Mouse (Mus musculus) layer of hippocampus, postnatal 10 days (tissue): ENCODE data around the gene Coro1c. TPM values are rescaled to one million over a fixed set of nuclear protein-coding genes. Genes with fewer than 3 reads are reported as not detected.
A peak's percentile ranks its signal among the peaks of the same experiment; 100 is the strongest.
"Not testable (repeated sequence)": the region's sequence is repeated elsewhere in the genome, so short reads cannot be mapped to it uniquely, and the experiment has no call there.

ENCODE experiments used
- DNase-seq, 2 experiments: peaks; one replicate each; pipeline ENCODE4 v3.0.0; 2021; ENCODE audit warnings: low spot score in 2 of 2
- total RNA-seq, 2 experiments: library from RNA; stranded (reverse); gene quantifications; 2 replicates each; pipeline ENCODE4 v1.2.3; 2021

Gene Coro1c
- total RNA-seq, 2 experiments from 2014 or later: 104 TPM

GRCm38 (mm10) chr5:113830796-113831195 is 77.8 kb downstream of the Coro1c start:
- DNase-seq: no peak

DNA sequence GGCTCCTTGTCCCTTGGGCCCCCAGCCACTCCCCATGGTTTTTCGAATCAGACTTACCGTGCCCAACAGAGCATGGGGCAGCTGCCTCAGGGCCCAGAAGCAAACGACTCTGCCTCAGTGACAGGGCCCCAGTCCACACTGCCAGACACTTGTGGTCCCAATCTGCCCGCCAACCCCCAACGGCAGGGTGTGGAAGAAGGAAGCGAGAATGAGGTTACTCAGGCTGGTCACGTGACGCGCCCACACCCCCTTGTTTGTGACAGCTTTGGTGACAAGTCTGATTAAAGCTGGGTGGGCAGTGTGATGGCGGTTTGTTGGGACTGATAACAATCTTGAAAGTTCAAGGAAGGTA is 78.3 kb downstream of the Coro1c start:
- no peak for DNase-seq

DNA sequence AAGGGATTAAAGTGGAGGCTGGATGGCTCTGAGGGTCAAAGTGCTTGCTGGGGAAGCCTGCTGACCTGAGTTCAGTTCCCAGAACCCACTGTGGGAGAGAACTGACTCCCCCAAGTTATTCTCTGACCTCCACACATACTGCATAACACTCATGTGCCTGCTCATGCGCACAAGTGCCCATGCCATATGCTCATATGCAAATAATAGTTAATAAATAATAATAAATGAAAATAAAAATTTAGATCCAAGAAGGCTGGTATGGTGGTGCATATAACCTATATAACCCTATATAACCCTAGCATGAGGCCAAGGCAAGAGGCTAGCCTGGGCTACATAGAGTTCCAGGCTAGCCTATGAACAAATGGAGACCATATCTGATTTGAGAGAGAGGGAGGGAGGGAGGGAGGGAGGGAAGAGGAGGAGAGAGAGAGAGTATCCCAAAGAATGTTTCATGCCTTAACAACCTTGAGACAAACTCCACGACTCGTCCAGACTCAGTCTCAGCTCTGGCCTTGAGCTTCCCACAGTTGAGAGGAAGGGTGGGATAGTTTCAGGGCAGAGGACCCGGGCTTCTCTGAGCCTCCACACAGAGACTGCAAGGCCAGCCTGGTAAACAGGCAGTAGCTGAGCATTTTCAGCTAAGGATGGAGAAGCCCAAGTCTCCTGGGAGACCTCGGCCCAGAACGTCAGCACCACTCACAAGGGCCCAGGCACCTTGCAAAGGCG is 78.8 kb downstream of the Coro1c start:
- DNase-seq: no peak

GRCm38 (mm10) chr5:113828481-113828880 is 80.1 kb downstream of the Coro1c start:
- DNase-seq: no peak

- no peak for DNase-seq
Measured at GRCm38 (mm10) chr5:113827991-113828411, 80.6 kb downstream of the Coro1c start.

- DNase-seq: no peak
Measured at GRCm38 (mm10) chr5:113826619-113827018, 81.9 kb downstream of the Coro1c start.

GRCm38 (mm10) chr5:113825558-113825957 is 83.0 kb downstream of the Coro1c start:
- no peak for DNase-seq

DNA sequence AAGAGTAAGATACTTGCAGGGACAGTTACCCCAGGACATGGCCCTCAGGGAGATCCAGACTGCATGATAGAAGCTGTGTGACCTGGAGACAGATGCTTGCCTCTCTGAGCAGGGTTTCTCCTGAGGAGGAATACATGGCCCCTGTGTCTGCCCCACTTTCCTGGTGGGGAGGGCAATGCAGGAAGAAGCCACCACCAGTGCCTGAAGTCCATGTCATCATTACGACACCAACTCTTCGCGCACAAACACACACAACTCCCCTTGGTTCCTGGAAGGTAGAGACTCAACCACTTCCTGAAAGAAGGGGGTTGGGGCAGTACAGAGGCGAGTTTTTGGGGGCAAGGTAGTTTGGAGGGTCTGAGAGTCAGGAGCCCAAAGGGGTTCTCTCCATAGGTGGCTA is 84.3 kb downstream of the Coro1c start:
- no peak for DNase-seq

GRCm38 (mm10) chr5:113818572-113818971 is 90.0 kb downstream of the Coro1c start:
- no peak for DNase-seq

DNA sequence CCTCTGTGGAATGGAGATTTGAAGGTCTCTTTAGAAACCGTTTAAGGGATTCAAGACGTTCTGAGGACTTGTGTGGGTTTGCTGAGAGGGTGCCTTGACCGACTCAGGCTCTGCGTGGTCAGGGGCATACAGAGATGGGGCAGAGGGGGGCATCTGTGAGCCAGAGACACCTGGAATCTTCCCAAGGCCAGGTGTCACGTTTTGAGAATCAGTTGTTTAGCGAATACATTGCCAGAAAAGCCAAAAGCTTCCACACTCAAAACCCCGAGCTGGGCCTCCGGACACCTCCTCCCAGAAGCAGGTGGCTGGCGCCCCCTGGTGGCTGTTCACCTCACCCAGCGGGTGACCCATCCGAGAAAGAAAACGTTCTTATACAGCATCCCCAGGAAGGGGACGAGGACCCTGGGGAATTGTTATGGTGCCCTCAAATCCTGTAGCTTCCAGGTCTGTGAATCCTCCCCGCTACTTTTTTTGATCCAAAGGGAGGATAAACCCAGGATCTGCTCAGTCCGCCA is 92.9 kb downstream of the Coro1c start:
- peak; percentile 76 to 77 for DNase-seq

DNA sequence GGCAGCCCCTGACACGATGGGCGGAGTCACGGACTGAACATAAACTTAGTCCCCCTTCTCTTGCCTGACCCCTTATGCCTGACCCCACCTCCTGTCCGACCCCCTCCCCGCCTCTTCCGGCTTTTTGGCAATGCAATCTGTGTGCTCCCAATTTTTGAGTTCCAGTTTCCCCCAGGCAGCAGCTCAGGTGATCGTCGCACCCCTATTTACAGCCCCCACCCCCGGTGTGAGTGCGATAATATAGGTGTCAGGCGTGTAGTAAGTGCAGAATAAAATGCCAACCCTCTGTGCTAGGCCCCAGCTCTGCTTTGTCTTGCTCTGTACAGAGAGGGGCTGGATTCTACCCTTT is 93.5 kb downstream of the Coro1c start:
- DNase-seq: no peak

GRCm38 (mm10) chr5:113814111-113815040 is 94.2 kb downstream of the Coro1c start:
- DNase-seq: no peak

DNA sequence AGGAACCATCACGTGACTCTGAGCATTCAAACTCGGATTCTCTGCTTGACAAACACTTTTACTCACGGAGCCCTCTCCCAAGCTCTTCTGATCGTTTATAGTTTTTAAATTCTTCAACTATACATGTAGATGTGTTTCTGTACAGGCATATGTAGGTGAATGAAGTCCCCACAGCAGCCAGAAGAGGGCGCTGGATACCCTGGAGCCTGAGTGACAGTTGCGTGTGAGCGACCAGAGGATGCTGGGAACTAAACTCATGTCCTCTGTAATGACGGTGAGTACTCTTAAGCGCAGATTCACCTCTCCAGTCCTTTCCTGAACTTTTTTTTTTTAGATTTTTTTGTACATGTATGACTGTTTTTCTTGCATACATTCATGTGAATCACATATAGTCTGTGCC is 95.0 kb downstream of the Coro1c start:
- no peak for DNase-seq

DNA sequence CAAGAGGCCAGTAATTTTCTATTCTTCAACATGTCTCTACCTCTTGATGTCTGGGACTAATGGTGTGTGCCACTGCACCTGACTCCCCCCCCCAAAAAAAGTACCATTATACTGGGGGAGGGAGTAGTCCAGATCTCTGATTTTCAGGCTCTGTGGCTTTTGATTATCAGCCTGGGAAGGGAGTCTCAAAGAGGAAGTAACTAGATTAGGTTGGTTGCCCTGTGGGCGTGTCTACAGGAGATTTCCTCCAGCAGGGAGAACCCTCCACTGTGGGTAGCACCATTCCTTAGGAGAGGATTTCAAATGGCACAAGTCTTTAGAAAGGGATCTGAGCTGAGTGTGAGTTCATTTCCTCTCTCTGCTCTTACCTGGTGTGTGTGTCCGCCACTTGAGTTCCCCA is 95.9 kb downstream of the Coro1c start:
- DNase-seq: no peak

- DNase-seq: not testable (repeated sequence)
Measured at GRCm38 (mm10) chr5:113811824-113812420, 96.6 kb downstream of the Coro1c start.

DNA sequence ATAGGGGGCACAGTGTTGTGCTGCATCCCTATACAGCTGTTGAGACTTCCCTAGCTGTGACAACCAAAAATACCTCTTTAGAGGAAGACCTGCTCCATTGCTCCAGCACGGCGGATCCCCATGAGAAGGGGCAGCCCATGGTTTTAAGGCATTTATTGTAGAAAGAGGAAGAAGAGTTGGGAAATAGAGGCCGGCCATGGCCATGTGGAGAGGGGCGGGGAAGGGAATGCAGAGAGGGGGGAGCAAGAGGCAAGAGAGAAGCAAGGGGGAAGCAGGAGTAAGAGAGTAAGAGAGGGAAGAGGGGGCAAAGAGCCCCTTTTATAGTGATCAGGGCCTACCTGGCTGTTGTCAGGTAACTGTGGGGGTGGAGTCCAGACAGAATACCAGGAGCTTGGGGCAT is 98.4 kb downstream of the Coro1c start:
- no peak for DNase-seq

DNA sequence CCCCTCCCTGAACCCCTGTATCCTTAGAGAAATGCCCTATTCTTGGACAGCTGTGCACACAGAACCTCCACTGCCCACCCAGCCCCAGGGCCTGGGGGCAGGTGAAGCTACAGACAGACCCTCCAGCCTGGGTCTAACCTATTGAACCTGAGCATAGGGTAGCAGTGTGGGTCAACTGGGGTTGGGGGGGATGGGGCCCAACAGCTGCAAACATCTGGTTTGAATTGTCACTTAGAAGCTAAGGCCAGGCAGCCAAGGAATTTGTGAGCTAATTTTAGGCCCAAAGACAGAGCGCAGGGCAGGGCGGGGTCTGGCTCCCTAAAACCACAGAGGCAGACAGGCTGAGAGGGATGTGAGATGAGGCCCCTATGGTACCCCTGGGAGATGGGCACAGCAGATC is 100.4 kb downstream of the Coro1c start:
- no peak for DNase-seq

DNA sequence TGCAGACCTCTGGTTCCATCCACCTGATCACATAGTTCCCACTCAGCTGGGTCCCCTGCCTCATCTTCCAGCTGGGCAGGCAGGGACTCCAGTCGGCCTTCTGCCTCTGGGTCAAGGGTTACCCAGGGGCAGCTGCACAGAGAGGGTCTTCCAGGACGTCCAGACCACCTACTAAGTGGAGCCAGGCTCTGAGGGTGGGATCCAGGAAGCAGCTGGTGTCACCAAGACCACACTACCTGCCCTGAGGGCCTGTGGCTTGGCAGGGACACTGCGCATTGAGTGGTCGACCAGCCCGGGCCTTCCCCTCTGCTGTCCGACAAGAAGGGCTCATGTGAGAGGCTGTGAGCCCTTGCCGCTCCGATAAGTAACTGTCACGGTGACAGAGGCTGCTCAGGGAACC is 100.8 kb downstream of the Coro1c start:
- DNase-seq: no peak

- no peak for DNase-seq
Measured at GRCm38 (mm10) chr5:113806414-113806813, 102.1 kb downstream of the Coro1c start.

- DNase-seq: no peak
Measured at GRCm38 (mm10) chr5:113805301-113805700, 103.3 kb downstream of the Coro1c start.

GRCm38 (mm10) chr5:113804395-113804966 is 104.1 kb downstream of the Coro1c start:
- no peak for DNase-seq

GRCm38 (mm10) chr5:113800280-113800679 is 108.3 kb downstream of the Coro1c start, which contains the start of gene Tmem119:
Gene Tmem119 (minus strand): TSS chr5:113800516.
- peak; percentile 44 to 46 for DNase-seq
